Mouse (Mus musculus) heart, embryonic 12.5 days (tissue): ENCODE measurements around the gene Arrdc2. TPM values are rescaled to one million over a fixed set of nuclear protein-coding genes. Genes with fewer than 3 reads are reported as not detected.
A peak's percentile ranks its signal among the peaks of the same experiment; 100 is the strongest.

Experiments used
- ATAC-seq: fragments of 200-750 bp; cut with Nextera tagmentation; 2 replicates; pipeline ENCODE4 v1.8.0; 2017; ENCODE audit warnings: moderate TSS enrichment, moderate library complexity; ENCODE audit not compliant: insufficient number of reproducible peaks, low FRiP score
- H3K27ac ChIP-seq: fragments of 300-500 bp; sonication (generic); 2 replicates; pipeline ENCODE4 v1.5.1; 2016; ENCODE audit warnings: mild to moderate bottlenecking, moderate library complexity; ENCODE audit not compliant: poor library complexity, severe bottlenecking
- H3K27me3 ChIP-seq: fragments of 300-500 bp; sonication (generic); replicated peaks from 2 replicates; pipeline ENCODE4 v1.6.1; 2016; ENCODE audit warnings: mild to moderate bottlenecking, moderate library complexity
- H3K36me3 ChIP-seq: fragments of 300-500 bp; sonication (generic); 2 replicates; pipeline ENCODE4 v1.6.1; 2016; ENCODE audit warnings: mild to moderate bottlenecking, moderate library complexity
- H3K4me1 ChIP-seq: fragments of 300-500 bp; sonication (generic); replicated peaks from 2 replicates; pipeline ENCODE4 v1.6.1; 2016; ENCODE audit warnings: mild to moderate bottlenecking
- H3K4me2 ChIP-seq: fragments of 300-500 bp; sonication (generic); 2 replicates; pipeline ENCODE4 v1.6.1; 2016; ENCODE audit warnings: mild to moderate bottlenecking, moderate library complexity
- H3K4me3 ChIP-seq: fragments of 300-500 bp; sonication (generic); 2 replicates; pipeline ENCODE4 v1.5.1; 2016; ENCODE audit warnings: mild to moderate bottlenecking
- H3K9ac ChIP-seq: fragments of 300-500 bp; sonication (generic); 2 replicates; pipeline ENCODE4 v1.6.1; 2016; ENCODE audit warnings: mild to moderate bottlenecking, moderate library complexity
- H3K9me3 ChIP-seq: fragments of 300-500 bp; sonication (generic); replicated peaks from 2 replicates; pipeline ENCODE4 v1.6.1; 2016; ENCODE audit warnings: mild to moderate bottlenecking, moderate library complexity
- WGBS: fragments of 180-500 bp; shearing (Covaris S2); methylation state at CpG from one replicate; pipeline ENCODE4 v1.1.7; 2016; 5-methylcytosine and 5-hydroxymethylcytosine counted together
- polyA plus RNA-seq: library from polyadenylated mRNA; unstranded; fragments of >200 nt; fragmentation: Nextera tagmentation; extraction: Ambion mirVana; gene quantifications from 2 replicates; pipeline ENCODE4 v1.2.1, GENCODE M21; 2016

The Arrdc2 gene
- polyA plus RNA-seq, 1 experiment from 2014 or later: 2.5 TPM

- peaks cover 51% of the 10 kb centered on the region for H3K27me3 ChIP-seq
- peaks cover 7% of the 10 kb centered on the region; the same call in 1 of the 2 replicates for H3K4me1 ChIP-seq
- no peak overlapping the region for H3K27ac ChIP-seq
- 72% methylated on average over 3 of the region's 3 CpGs for WGBS
- ATAC-seq: no peak
- no peaks in the 10 kb centered on the region for H3K36me3 ChIP-seq
- H3K4me3 ChIP-seq: no peak overlapping the region
- H3K9ac ChIP-seq: no peak overlapping the region
- no peaks in the 10 kb centered on the region for H3K9me3 ChIP-seq
- H3K4me2 ChIP-seq: no peak overlapping the region
Measured at GRCm38 (mm10) chr8:70849333-70849990, 9.9 kb upstream of the Arrdc2 start.

GRCm38 (mm10) chr8:70846371-70847154, 7.0 kb upstream of the Arrdc2 start:
- ATAC-seq: no peak
- 47% methylated on average over 15 of the region's 15 CpGs for WGBS
- Histone ChIP-seq H3K27ac (no peak overlapping the region), H3K9ac (peak overlapping the region; percentile 18; the same call in 1 of the 2 replicates), H3K4me1 (no peaks in the 10 kb centered on the region), H3K9me3 (no peaks in the 10 kb centered on the region), H3K4me2 (no peak overlapping the region), H3K27me3 (peaks cover 67% of the 10 kb centered on the region), H3K36me3 (no peaks in the 10 kb centered on the region), H3K4me3 (no peak overlapping the region)

GRCm38 (mm10) chr8:70845108-70845507, 5.6 kb upstream of the Arrdc2 start:
- no peak overlapping the region for H3K27ac ChIP-seq
- no peaks in the 10 kb centered on the region for H3K36me3 ChIP-seq
- peaks cover 6% of the 10 kb centered on the region; the same call in 1 of the 2 replicates for H3K4me1 ChIP-seq
- 42% methylated on average over 5 of the region's 5 CpGs for WGBS
- no peak for ATAC-seq
- H3K9me3 ChIP-seq: no peaks in the 10 kb centered on the region
- H3K4me2 ChIP-seq: no peak overlapping the region
- no peak overlapping the region for H3K9ac ChIP-seq
- H3K27me3 ChIP-seq: peaks cover 59% of the 10 kb centered on the region
- H3K4me3 ChIP-seq: no peak overlapping the region

GRCm38 (mm10) chr8:70844523-70844922, 5.0 kb upstream of the Arrdc2 start:
- Histone ChIP-seq H3K9me3 (no peaks in the 10 kb centered on the region), H3K9ac (no peak overlapping the region), H3K4me1 (peaks cover 7% of the 10 kb centered on the region; the same call in 1 of the 2 replicates), H3K4me2 (no peak overlapping the region), H3K4me3 (no peak overlapping the region), H3K27me3 (peaks cover 56% of the 10 kb centered on the region), H3K36me3 (no peaks in the 10 kb centered on the region), H3K27ac (no peak overlapping the region)
- 2% methylated on average over 6 of the region's 6 CpGs for WGBS
- ATAC-seq: no peak

- Histone ChIP-seq H3K9ac (no peak overlapping the region), H3K4me1 (peaks cover 7% of the 10 kb centered on the region; the same call in 1 of the 2 replicates), H3K9me3 (no peaks in the 10 kb centered on the region), H3K4me3 (no peak overlapping the region), H3K4me2 (no peak overlapping the region), H3K27me3 (peaks cover 55% of the 10 kb centered on the region), H3K36me3 (no peaks in the 10 kb centered on the region), H3K27ac (no peak overlapping the region)
- no peak for ATAC-seq
- 79% methylated on average over 8 of the region's 8 CpGs for WGBS
Measured at GRCm38 (mm10) chr8:70843941-70844340, 4.4 kb upstream of the Arrdc2 start.

GRCm38 (mm10) chr8:70843214-70843773, 3.8 kb upstream of the Arrdc2 start:
- Histone ChIP-seq H3K27ac (no peak overlapping the region), H3K4me2 (no peak overlapping the region), H3K9ac (no peak overlapping the region), H3K4me1 (peaks cover 12% of the 10 kb centered on the region), H3K4me3 (no peak overlapping the region), H3K9me3 (no peaks in the 10 kb centered on the region), H3K27me3 (peaks cover 49% of the 10 kb centered on the region), H3K36me3 (no peaks in the 10 kb centered on the region)
- no peak for ATAC-seq
- 65% methylated on average over 5 of the region's 5 CpGs for WGBS

GRCm38 (mm10) chr8:70842484-70842883, 3.0 kb upstream of the Arrdc2 start:
- H3K4me2 ChIP-seq: no peak overlapping the region
- H3K36me3 ChIP-seq: no peaks in the 10 kb centered on the region
- H3K27me3 ChIP-seq: peaks cover 41% of the 10 kb centered on the region
- ATAC-seq: no peak
- no peak overlapping the region for H3K4me3 ChIP-seq
- H3K9me3 ChIP-seq: no peaks in the 10 kb centered on the region
- H3K27ac ChIP-seq: no peak overlapping the region
- no peak overlapping the region for H3K9ac ChIP-seq
- H3K4me1 ChIP-seq: peaks cover 12% of the 10 kb centered on the region
- WGBS: 58% methylated on average over 25 of the region's 25 CpGs

- WGBS: 31% methylated on average over 22 of the region's 22 CpGs
- Histone ChIP-seq H3K9me3 (no peaks in the 10 kb centered on the region), H3K4me3 (no peak overlapping the region), H3K27me3 (peaks cover 34% of the 10 kb centered on the region), H3K4me2 (peak overlapping the region; percentile 23), H3K9ac (no peak overlapping the region), H3K27ac (no peak overlapping the region), H3K36me3 (no peaks in the 10 kb centered on the region), H3K4me1 (peaks cover 12% of the 10 kb centered on the region)
- ATAC-seq: no peak
Measured at GRCm38 (mm10) chr8:70841147-70842072, 1.9 kb upstream of the Arrdc2 start.

- H3K27ac ChIP-seq: peak overlapping the region; percentile 32; the same call in 1 of the 2 replicates
Measured at GRCm38 (mm10) chr8:70840590-70840989, 1.1 kb upstream of the Arrdc2 start.

GRCm38 (mm10) chr8:70838654-70839407, 689 bp downstream of the Arrdc2 start:
- Histone ChIP-seq H3K4me3 (peak overlapping the region; percentile 71), H3K4me2 (peak overlapping the region; percentile 87), H3K27me3 (peaks cover 22% of the 10 kb centered on the region), H3K36me3 (0 out of 2 replicates have a peak, but pooled peaks cover 6% of the 10 kb centered on the region), H3K9me3 (no peaks in the 10 kb centered on the region), H3K4me1 (peaks cover 12% of the 10 kb centered on the region), H3K9ac (peak overlapping the region; percentile 84), H3K27ac (peak overlapping the region; percentile 63)
- peak; percentile 48 for ATAC-seq
- WGBS: 2% methylated on average over 66 of the region's 66 CpGs

More at GRCm38 (mm10) chr8:70840590-70840989, 1.1 kb upstream of the Arrdc2 start:
- Histone ChIP-seq H3K4me3 (no peak overlapping the region), H3K4me2 (peak overlapping the region; percentile 23; the same call in 1 of the 2 replicates), H3K27me3 (peaks cover 30% of the 10 kb centered on the region), H3K4me1 (peaks cover 12% of the 10 kb centered on the region), H3K9ac (no peak overlapping the region), H3K36me3 (no peaks in the 10 kb centered on the region), H3K9me3 (no peaks in the 10 kb centered on the region)
- WGBS: 48% methylated on average over 10 of the region's 10 CpGs
- ATAC-seq: no peak
